Mouse (Mus musculus) intestine, postnatal 0 days (tissue): Measurements from ENCODE around the gene Chrm3. TPM values are rescaled to one million over a fixed set of nuclear protein-coding genes. Genes with fewer than 3 reads are reported as not detected.

Source experiments
- ATAC-seq: fragments of 200-750 bp; cut with Nextera tagmentation; 2 replicates; pipeline ENCODE4 v1.8.0; 2017; ENCODE audit warnings: mild to moderate bottlenecking, moderate TSS enrichment, moderate library complexity
- H3K27ac ChIP-seq: fragments of 300-500 bp; sonication (generic); 2 replicates; pipeline ENCODE4 v1.5.1; 2014; ENCODE audit warnings: mild to moderate bottlenecking, low read depth, low read length, moderate library complexity
- H3K27me3 ChIP-seq: fragments of 300-500 bp; sonication (generic); replicated peaks from 2 replicates; pipeline ENCODE4 v1.6.1; 2014; ENCODE audit warnings: low read length, mixed read lengths; ENCODE audit not compliant: control insufficient read depth, insufficient read depth
- H3K36me3 ChIP-seq: fragments of 300-500 bp; sonication (generic); 2 replicates; pipeline ENCODE4 v1.6.1; 2014; ENCODE audit warnings: mild to moderate bottlenecking, moderate library complexity; ENCODE audit not compliant: control insufficient read depth, insufficient read depth
- H3K4me1 ChIP-seq: fragments of 300-500 bp; sonication (generic); replicated peaks from 2 replicates; pipeline ENCODE4 v1.6.1; 2014; ENCODE audit warnings: antibody characterized with exemption, low read length, mixed read lengths; ENCODE audit not compliant: control insufficient read depth, insufficient read depth
- H3K4me2 ChIP-seq: fragments of 300-500 bp; sonication (generic); replicated peaks from 2 replicates; pipeline ENCODE4 v1.6.1; 2014; ENCODE audit warnings: low read depth, mild to moderate bottlenecking, moderate library complexity
- H3K4me3 ChIP-seq: fragments of 300-500 bp; sonication (generic); 2 replicates; pipeline ENCODE4 v1.5.1; 2014; ENCODE audit warnings: low read depth, low read length
- H3K9ac ChIP-seq: fragments of 300-500 bp; sonication (generic); 2 replicates; pipeline ENCODE4 v1.6.1; 2014; ENCODE audit warnings: mild to moderate bottlenecking, low read depth, low read length
- H3K9me3 ChIP-seq: fragments of 300-500 bp; sonication (generic); 2 replicates; pipeline ENCODE4 v1.6.1; 2016; ENCODE audit warnings: mixed run types; ENCODE audit not compliant: control insufficient read depth
- CTCF ChIP-seq: sonication (generic); IDR thresholded peaks from 2 replicates; pipeline ENCODE4 v1.5.1; 2016; ENCODE audit warnings: low read depth, mild to moderate bottlenecking, control low read depth, antibody characterized with exemption, moderate library complexity
- WGBS: fragments of 180-500 bp; shearing (Covaris S2); extraction: QIAGEN DNeasy Blood & Tissue Kit; methylation state at CpG from one replicate; pipeline ENCODE4 v1.1.7; 2014; 5-methylcytosine and 5-hydroxymethylcytosine counted together
- polyA plus RNA-seq: library from polyadenylated mRNA; unstranded; fragments of >200 nt; fragmentation: Nextera tagmentation; extraction: Ambion mirVana; gene quantifications from 2 replicates; pipeline ENCODE4 v1.2.1, GENCODE M21; 2015

Chrm3 gene
- polyA plus RNA-seq, 1 experiment from 2014 or later, result 0.53 TPM

- ATAC-seq, result no peak
- Histone ChIP-seq H3K36me3 (no peaks in the 10 kb centered on the region), H3K4me1 (no peaks in the 10 kb centered on the region), H3K27ac (no peak overlapping the region), H3K4me2 (no peak overlapping the region), H3K4me3 (no peak overlapping the region), H3K9ac (no peak overlapping the region), H3K9me3 (no peaks in the 10 kb centered on the region), H3K27me3 (no peaks in the 10 kb centered on the region)
- WGBS, result 88% methylated on average over 2 of the region's 2 CpGs
- TF ChIP-seq CTCF, result no peak
Measured at GRCm38 (mm10) chr13:10170529-10170928, 190.1 kb downstream of the Chrm3 start.

- H3K27ac ChIP-seq, result no peak overlapping the region
- H3K4me2 ChIP-seq, result no peak overlapping the region
- H3K4me1 ChIP-seq, result no peaks in the 10 kb centered on the region
- H3K9me3 ChIP-seq, result no peaks in the 10 kb centered on the region
- TF ChIP-seq CTCF, result no peak
- no peak overlapping the region for H3K4me3 ChIP-seq
- no peaks in the 10 kb centered on the region for H3K27me3 ChIP-seq
- H3K9ac ChIP-seq, result no peak overlapping the region
- no peak for ATAC-seq
- H3K36me3 ChIP-seq, result no peaks in the 10 kb centered on the region
Measured at GRCm38 (mm10) chr13:10163354-10163753, 197.3 kb downstream of the Chrm3 start.

GRCm38 (mm10) chr13:10157496-10157895 lies 203.2 kb downstream of the Chrm3 start:
- no peak for TF ChIP-seq CTCF
- Histone ChIP-seq H3K4me3 (no peak overlapping the region), H3K36me3 (no peaks in the 10 kb centered on the region), H3K9ac (no peak overlapping the region), H3K27ac (no peak overlapping the region), H3K9me3 (no peaks in the 10 kb centered on the region), H3K4me2 (no peak overlapping the region), H3K4me1 (no peaks in the 10 kb centered on the region), H3K27me3 (no peaks in the 10 kb centered on the region)
- no peak for ATAC-seq
- 82% methylated on average over 3 of the region's 3 CpGs for WGBS

GRCm38 (mm10) chr13:10140573-10140972 lies 220.1 kb downstream of the Chrm3 start:
- no peak overlapping the region for H3K9ac ChIP-seq
- no peak for ATAC-seq
- no peak overlapping the region for H3K4me2 ChIP-seq
- H3K4me1 ChIP-seq, result no peaks in the 10 kb centered on the region; the same call in 1 of the 2 replicates
- no peak overlapping the region for H3K4me3 ChIP-seq
- WGBS, result 77% methylated on average over 4 of the region's 4 CpGs
- no peaks in the 10 kb centered on the region for H3K36me3 ChIP-seq
- H3K27me3 ChIP-seq, result no peaks in the 10 kb centered on the region
- no peak overlapping the region for H3K27ac ChIP-seq
- no peaks in the 10 kb centered on the region for H3K9me3 ChIP-seq
- no peak for TF ChIP-seq CTCF

- TF ChIP-seq CTCF, result no peak
- Histone ChIP-seq H3K27me3 (no peaks in the 10 kb centered on the region), H3K9ac (no peak overlapping the region), H3K4me2 (no peak overlapping the region), H3K27ac (no peak overlapping the region), H3K4me1 (no peaks in the 10 kb centered on the region; the same call in 1 of the 2 replicates), H3K4me3 (no peak overlapping the region), H3K36me3 (no peaks in the 10 kb centered on the region), H3K9me3 (no peaks in the 10 kb centered on the region)
- WGBS, result 93% methylated on average over 4 of the region's 4 CpGs
- no peak for ATAC-seq
Measured at GRCm38 (mm10) chr13:10138878-10139277, 221.8 kb downstream of the Chrm3 start.

- Histone ChIP-seq H3K4me1 (no peaks in the 10 kb centered on the region), H3K27me3 (no peaks in the 10 kb centered on the region), H3K36me3 (no peaks in the 10 kb centered on the region), H3K4me2 (no peak overlapping the region), H3K9ac (no peak overlapping the region), H3K27ac (no peak overlapping the region), H3K4me3 (no peak overlapping the region), H3K9me3 (no peaks in the 10 kb centered on the region)
- TF ChIP-seq CTCF, result no peak
- no peak for ATAC-seq
- WGBS, result 84% methylated on average over 2 of the region's 2 CpGs
Measured at GRCm38 (mm10) chr13:10131064-10131463, 229.6 kb downstream of the Chrm3 start.

GRCm38 (mm10) chr13:10112211-10112610 lies 248.4 kb downstream of the Chrm3 start:
- Histone ChIP-seq H3K36me3 (no peaks in the 10 kb centered on the region), H3K4me2 (no peak overlapping the region), H3K9me3 (no peaks in the 10 kb centered on the region), H3K27ac (no peak overlapping the region), H3K9ac (no peak overlapping the region), H3K4me1 (no peaks in the 10 kb centered on the region), H3K27me3 (no peaks in the 10 kb centered on the region), H3K4me3 (no peak overlapping the region)
- ATAC-seq, result no peak
- WGBS, result 58% methylated on average over 2 of the region's 2 CpGs
- no peak for TF ChIP-seq CTCF
